Mouse (Mus musculus) ZHBTc4 (cell line): Measurements from ENCODE around the gene Ctdnep1.

Source experiments
- DNase-seq: peaks from one replicate; pipeline ENCODE4 v3.0.0-alpha.2; 2011; ENCODE audit warnings: low read depth, low spot score

Gene Ctdnep1

DNA sequence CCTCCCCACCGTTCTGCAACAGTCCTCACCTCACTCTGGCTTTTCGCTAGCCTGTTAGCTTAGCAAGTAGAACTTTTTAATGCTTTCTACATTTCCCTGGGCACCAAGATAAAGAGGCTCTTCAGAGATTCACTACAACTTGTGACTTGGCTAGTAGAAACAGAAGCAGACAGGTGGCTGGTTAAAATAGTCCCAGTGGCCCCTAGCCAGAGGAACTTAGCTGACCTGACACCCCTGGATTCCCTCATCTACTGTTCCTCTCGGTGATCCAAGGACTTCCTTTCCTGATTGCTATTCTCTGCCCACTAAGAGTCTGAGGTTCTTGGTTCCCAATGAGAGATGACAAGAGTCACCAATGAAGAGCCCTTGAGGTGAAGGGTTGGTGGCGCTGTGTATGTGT lies 2.4 kb downstream of the Ctdnep1 start:
- DNase-seq = no peak

- no peak for DNase-seq
Observed at GRCm38 (mm10) chr11:69984431-69984830, 3.5 kb downstream of the Ctdnep1 start.

GRCm38 (mm10) chr11:69989949-69990348 lies 9.0 kb downstream of the Ctdnep1 start:
- no peak for DNase-seq

- peak; percentile 98 for DNase-seq
Observed at GRCm38 (mm10) chr11:69990850-69991691, 10.1 kb downstream of the Ctdnep1 start, which contains the start of gene Gabarap. TSS of gene Gabarap (plus strand) at chr11:69991143.

DNA sequence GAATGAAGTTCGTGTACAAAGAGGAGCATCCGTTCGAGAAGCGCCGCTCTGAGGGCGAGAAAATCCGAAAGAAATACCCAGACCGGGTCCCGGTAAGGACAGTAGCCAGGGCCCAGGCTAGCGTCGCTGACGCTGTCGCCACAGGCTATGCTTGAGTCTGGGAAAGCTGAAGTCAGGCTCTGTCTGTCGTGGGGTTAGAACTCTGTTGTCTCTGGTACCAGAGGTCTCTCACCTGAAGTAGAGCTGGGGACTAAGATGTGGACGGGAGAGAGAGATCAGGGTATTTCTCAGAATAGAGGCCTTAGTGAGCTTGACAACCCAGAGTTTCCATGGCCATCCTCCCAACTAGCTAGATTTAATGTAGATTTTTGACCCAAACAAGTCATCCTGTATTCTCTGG lies 10.8 kb downstream of the Ctdnep1 start:
- DNase-seq = no peak

- DNase-seq = no peak
Observed at GRCm38 (mm10) chr11:69992396-69992795, 11.4 kb downstream of the Ctdnep1 start.

DNA sequence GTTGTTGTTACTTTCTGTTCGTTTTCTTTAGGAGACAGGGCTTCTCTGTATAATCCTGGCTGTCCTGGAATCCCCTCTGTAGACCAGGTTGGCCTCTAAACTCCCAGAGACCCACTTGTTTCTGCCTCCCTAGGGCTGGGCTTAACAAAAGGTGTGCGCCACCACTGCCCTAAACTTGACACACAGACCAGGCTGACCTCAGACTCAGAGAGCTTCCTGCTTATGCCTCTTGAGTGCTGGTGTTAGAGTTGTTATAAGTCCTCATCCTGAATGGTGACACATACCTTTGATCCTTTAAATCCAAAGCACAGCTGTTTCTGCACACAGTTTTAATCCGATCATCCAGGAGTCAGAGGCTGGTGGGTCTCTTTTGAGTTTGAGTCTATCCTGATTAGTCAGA lies 12.0 kb downstream of the Ctdnep1 start:
- DNase-seq = no peak

DNA sequence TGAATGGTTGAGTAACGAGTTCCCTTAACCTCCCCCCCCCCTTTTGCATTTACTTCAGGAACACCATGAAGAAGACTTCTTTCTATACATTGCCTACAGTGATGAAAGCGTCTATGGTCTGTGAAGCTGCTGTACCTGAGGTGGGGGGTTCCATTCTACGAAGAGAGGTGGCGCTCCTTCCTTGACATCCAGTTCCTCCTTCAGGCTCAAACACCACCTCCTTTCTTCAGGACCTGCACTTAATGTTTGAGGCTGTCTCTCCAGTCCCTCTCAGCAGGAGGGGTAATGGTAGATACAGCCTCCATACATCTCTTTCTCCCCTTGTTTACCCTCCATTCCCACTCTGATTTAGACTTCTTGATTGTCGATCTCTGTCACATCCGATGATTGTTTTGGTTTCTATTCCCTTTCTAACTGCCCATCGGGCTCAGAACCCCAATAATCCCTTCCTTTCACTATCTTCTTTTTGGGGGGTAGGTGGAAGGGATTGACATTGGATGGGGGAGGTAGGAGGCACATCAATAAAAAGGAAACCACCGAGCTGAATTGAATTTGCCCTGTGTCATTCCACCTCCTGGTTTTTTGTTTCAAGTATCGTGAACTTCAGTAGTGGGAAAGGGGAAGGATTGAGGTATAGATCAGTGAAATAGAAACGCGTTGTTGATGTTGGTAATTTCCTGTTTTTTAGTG lies 13.6 kb downstream of the Ctdnep1 start:
- no peak for DNase-seq

GRCm38 (mm10) chr11:69995391-69995960 lies 14.5 kb downstream of the Ctdnep1 start, which contains the start of gene Phf23:
TSS of gene Phf23 (plus strand) at chr11:69995777.
- DNase-seq = peak; percentile 100

GRCm38 (mm10) chr11:69996161-69997061 lies 15.5 kb downstream of the Ctdnep1 start:
- DNase-seq = peak; percentile 49

- peak; percentile 95 for DNase-seq
Observed at GRCm38 (mm10) chr11:69997070-69997509, 16.1 kb downstream of the Ctdnep1 start.

GRCm38 (mm10) chr11:69998567-69999491 lies 17.9 kb downstream of the Ctdnep1 start:
- DNase-seq = peak; percentile 33

DNA sequence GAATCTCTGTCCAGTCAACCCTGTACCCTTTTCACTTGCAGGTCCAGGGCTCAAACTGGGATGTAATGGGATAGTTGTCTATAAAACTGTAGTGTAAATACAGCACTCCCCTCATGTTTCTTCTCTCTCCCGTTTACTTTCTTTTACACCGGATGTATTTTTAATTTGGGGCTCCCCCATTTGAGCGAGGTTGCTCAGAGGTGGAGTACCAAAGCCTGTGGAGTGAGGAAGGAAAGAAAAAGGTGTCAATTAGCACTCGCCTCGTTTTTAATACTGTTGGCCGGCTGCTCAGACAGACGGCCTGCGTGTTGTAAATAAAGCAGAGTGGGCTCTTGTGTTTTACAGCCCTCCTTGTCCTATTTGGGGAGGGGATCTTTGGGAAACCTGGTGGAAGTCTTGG lies 18.7 kb downstream of the Ctdnep1 start:
- no peak for DNase-seq

DNA sequence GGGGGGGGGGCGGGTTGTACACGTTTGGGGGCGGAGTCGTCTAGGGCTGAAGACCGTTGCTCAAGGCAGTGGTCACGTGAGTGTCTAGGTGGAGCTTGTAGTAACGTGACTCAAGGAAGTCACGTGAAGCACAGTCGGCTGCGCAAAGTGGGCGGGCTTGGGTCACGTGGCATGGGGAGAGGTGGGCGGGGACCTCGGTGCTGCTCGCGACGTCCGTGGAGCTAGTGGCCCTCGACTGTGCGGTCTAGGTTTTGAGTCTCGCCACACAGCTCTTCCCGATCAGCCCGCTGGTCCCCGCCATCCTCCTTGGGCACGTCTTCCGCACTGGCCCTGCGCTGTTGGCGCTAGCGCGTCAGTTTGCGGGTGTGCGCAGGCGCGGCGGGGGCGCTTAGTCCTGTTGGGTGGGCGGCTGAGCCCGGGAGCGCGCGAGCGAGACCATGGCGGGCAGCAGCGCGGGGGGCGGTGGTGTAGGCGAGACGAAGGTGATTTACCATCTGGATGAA lies 19.5 kb downstream of the Ctdnep1 start, which contains the start of gene Dvl2:
Dvl2 (plus strand) TSS at position 200 of the 503 bp plus-strand sequence.
- peak; percentile 100 for DNase-seq

DNA sequence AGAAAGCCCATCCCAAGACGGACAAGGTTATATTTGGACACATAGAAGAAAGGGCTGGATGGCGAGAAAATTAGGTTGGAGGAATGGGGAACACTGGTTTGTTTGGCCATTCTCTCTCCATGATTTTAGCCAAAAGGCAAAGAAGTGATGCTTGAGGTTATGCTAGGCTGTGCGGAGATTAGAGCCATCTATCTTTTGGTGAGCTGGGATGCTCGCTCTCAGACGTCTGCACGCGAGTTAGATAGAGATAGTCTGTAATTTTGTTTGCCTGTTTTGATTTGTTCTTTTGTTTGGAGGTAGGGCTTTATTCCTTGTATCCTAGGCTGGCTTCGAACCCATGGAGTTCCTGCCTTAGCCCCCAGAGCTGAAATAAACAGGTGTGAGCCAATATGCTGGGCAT lies 20.2 kb downstream of the Ctdnep1 start:
- DNase-seq = no peak

GRCm38 (mm10) chr11:70001865-70002264 lies 20.9 kb downstream of the Ctdnep1 start:
- DNase-seq = peak; percentile 91

DNA sequence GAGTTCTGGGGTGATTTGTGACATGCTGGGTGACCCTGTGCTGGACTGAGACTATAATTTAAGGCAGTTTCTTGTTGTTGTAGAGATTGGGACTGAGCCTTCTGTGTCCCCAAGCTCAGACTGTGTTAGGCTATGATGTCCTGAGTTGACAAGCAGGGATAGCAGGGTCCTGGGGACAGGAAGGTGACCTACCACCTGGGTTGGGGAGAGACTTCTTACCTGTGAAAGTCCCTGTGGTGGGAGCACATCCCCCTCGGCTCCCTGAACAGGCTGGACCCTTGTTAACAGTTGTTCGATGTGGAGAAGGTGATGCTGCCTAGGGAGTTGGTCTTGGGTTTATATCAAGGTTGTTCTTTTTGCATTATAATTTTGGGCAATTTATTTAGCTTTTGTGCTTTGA lies 21.5 kb downstream of the Ctdnep1 start:
- DNase-seq = no peak

- peak; percentile 78 for DNase-seq
Observed at GRCm38 (mm10) chr11:70005521-70005920, 24.6 kb downstream of the Ctdnep1 start.

GRCm38 (mm10) chr11:70010033-70010432 lies 29.1 kb downstream of the Ctdnep1 start:
- DNase-seq = no peak

DNA sequence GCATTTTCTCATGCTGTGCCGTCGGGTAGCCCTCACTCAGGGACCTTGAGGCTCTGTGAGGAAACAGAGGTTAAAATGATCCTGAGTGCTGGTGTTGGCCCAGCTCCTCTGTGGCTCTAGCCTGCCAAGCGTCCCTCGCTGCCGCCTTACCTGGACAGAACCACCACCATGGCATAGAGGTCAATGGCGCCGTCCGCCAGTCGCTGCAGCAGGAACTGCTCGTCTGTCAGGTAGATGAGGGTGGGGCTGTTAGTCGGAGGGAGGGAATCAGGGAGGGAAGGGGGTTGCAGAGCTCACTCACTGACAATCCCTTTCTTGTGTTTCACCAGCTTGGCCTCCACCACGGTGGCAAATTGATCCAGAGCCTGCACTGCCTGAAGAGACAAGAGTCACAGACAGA lies 29.6 kb downstream of the Ctdnep1 start:
- DNase-seq = no peak
